9 mouse cellular contexts compared by ENCODE assay signal in genomic region chr8:123103285-123103684, GRCm38 (mm10). TPM values are rescaled to one million over a fixed set of nuclear protein-coding genes. Genes with fewer than 3 reads are reported as not detected.
DNase-seq lines count a peak whose midpoint lies in the region; ATAC-seq and TF ChIP-seq lines count a peak whose summit lies in the region.
"Had no signal": no experiment of that assay in that cellular context is flagged by ENCODE, and none has a peak within 500 bp of the region (broad histone marks: within the 10 kb centered on the region; RNA-seq: fewer than 3 reads in every experiment).

No protein-coding gene starts in this region.

- intact Hi-C loops in heart, adult 2 months (cut with DNase I), result loop anchor here (10.0 kb wide), 1 partner anchor 262 kb away; no protein-coding TSS in a partner anchor
- intact Hi-C loops in heart, postnatal 25 days (cut with DNase I), result loop anchor here (5.0 kb wide), 1 partner anchor 36 kb away; no protein-coding TSS in a partner anchor
- intact Hi-C loops in left cerebral cortex, postnatal 14 days (cut with DNase I), result loop anchor here (5.0 kb wide), 1 partner anchor 196 kb away; no protein-coding TSS in a partner anchor

- H3K27ac ChIP-seq in heart, adult 2 months, result peak overlapping the region; percentile 26; the same call in 1 of the 2 replicates
- peak overlapping the region; percentile 27; the same call in 1 of the 2 replicates for H3K27ac ChIP-seq in forebrain, embryonic 14.5 days (ENCODE audit: low read depth, low read length)
- peak overlapping the region; percentile 78 for H3K27ac ChIP-seq in liver, embryonic 16.5 days (ENCODE audit: low read length)

- peak overlapping the region; percentile 86 for H3K4me2 ChIP-seq in forebrain, embryonic 14.5 days (ENCODE audit: low read length)
- H3K4me2 ChIP-seq in liver, embryonic 16.5 days (ENCODE audit: low read depth, low read length), result peak overlapping the region; percentile 83

- H3K9ac ChIP-seq in heart, adult 2 months (ENCODE audit: low read depth, low read length), result peak overlapping the region; percentile 96
- H3K9ac ChIP-seq in forebrain, embryonic 14.5 days (ENCODE audit: low read length), result peak overlapping the region; percentile 96
- H3K9ac ChIP-seq in liver, embryonic 16.5 days (ENCODE audit: low read depth, low read length), result peak overlapping the region; percentile 79

- no peak for ATAC-seq in forebrain, embryonic 14.5 days
- no peak for ATAC-seq in liver, embryonic 16.5 days (ENCODE audit: low read depth)

- H3K4me1 ChIP-seq in heart, adult 2 months (ENCODE audit: control insufficient read depth, insufficient read depth, low read length), result peaks cover 2% of the 10 kb centered on the region; the same call in 1 of the 2 replicates
- peaks cover 6% of the 10 kb centered on the region for H3K4me1 ChIP-seq in forebrain, embryonic 14.5 days (ENCODE audit: control insufficient read depth, insufficient read depth, low read length)
- H3K4me1 ChIP-seq in liver, embryonic 16.5 days (ENCODE audit: control insufficient read depth, low read depth, low read length), result peaks cover 12% of the 10 kb centered on the region

- 0 out of 2 replicates have a peak, but pooled peaks cover 1% of the 10 kb centered on the region for H3K79me2 ChIP-seq in heart, adult 2 months (replicated peaks; ENCODE audit: control insufficient read depth, insufficient read depth, low read length)

- H3K9me3 ChIP-seq in forebrain, embryonic 14.5 days (replicated peaks; ENCODE audit: control insufficient read depth, low read length), result no peaks in the 10 kb centered on the region
- H3K9me3 ChIP-seq in liver, embryonic 16.5 days (replicated peaks; ENCODE audit: control insufficient read depth, low read length), result no peaks in the 10 kb centered on the region

- no peaks in the 10 kb centered on the region for H3K27me3 ChIP-seq in heart, adult 2 months (ENCODE audit: control insufficient read depth, insufficient read depth, low read length)
- no peaks in the 10 kb centered on the region for H3K27me3 ChIP-seq in forebrain, embryonic 14.5 days (replicated peaks; ENCODE audit: control insufficient read depth, insufficient read depth, low read length)
- no peaks in the 10 kb centered on the region for H3K27me3 ChIP-seq in liver, embryonic 16.5 days (ENCODE audit: control insufficient read depth, insufficient read depth, low read depth, low read length)

- TF ChIP-seq POLR2A in heart, adult 2 months (IDR thresholded peaks at IDR 0.05; ENCODE audit: insufficient read depth, low read depth, low read length), result no peak

- no peak for TF ChIP-seq CTCF in heart, adult 2 months (IDR thresholded peaks at IDR 0.05)

- no peak for TF ChIP-seq EP300 in heart, adult 2 months (IDR thresholded peaks at IDR 0.05; ENCODE audit: insufficient read depth, low read depth, low read length)

- peaks cover 9% of the 10 kb centered on the region for H3K36me3 ChIP-seq in heart, adult 2 months (ENCODE audit: control insufficient read depth, insufficient read depth, low read length)
- peaks cover 31% of the 10 kb centered on the region for H3K36me3 ChIP-seq in forebrain, embryonic 14.5 days (ENCODE audit: control insufficient read depth, insufficient read depth, low read length)
- peaks cover 21% of the 10 kb centered on the region for H3K36me3 ChIP-seq in liver, embryonic 16.5 days (ENCODE audit: control insufficient read depth, insufficient read depth)

- WGBS in heart, adult 2 months, result 9% methylated on average over 15 of the region's 15 CpGs
- WGBS in forebrain, embryonic 14.5 days, result 18% methylated on average over 15 of the region's 15 CpGs
- WGBS in liver, embryonic 16.5 days (ENCODE audit: insufficient replicate concordance), result 2% methylated on average over 15 of the region's 15 CpGs

- peak overlapping the region; percentile 81 for H3K4me3 ChIP-seq in heart, adult 2 months
- peak overlapping the region; percentile 86 for H3K4me3 ChIP-seq in forebrain, embryonic 14.5 days (ENCODE audit: low read depth, low read length)
- H3K4me3 ChIP-seq in liver, embryonic 16.5 days (ENCODE audit: low read depth, low read length), result peak overlapping the region; percentile 83

- no peak for DNase-seq in heart, adult 2 months
- no peak for DNase-seq in heart, postnatal 25 days (ENCODE audit: low spot score)
- DNase-seq in 416B (ENCODE audit: low read depth), result peak; percentile 42
- no peak for DNase-seq in forebrain, embryonic 14.5 days (ENCODE audit: low spot score)
- no peak for DNase-seq in gastrocnemius, postnatal 4 days (ENCODE audit: low spot score in 2 of 2)
- no peak for DNase-seq in left cerebral cortex, postnatal 14 days (ENCODE audit: low spot score in 2 of 2)
- no peak for DNase-seq in cerebellum, adult 11-12 months

RNA-seq across cellular contexts. Expression of gene Rpl13, which starts 1.1 kb away (rescaled TPM):
- 100 to 1,000 TPM; 418 to 463 TPM for total RNA-seq in heart, adult 2 months (2021)
- 440 and 616 TPM in 2 replicates for polyA plus RNA-seq in heart, adult 2 months (2012; rRNA removed)
- 100 to 1,000 TPM; 426 to 434 TPM for total RNA-seq in heart, postnatal 25 days (2021)
- 1,075 and 1,254 TPM in 2 replicates for polyA plus RNA-seq in forebrain, embryonic 14.5 days (2014; fragmentation: Nextera tagmentation; extraction: Ambion mirVana)
- polyA plus RNA-seq in liver, embryonic 16.5 days (2015; fragmentation: Nextera tagmentation; extraction: Ambion mirVana), result 732 and 803 TPM in 2 replicates
- total RNA-seq in gastrocnemius, postnatal 4 days (2021), result 100 to 1,000 TPM; 798 to 871 TPM
- 100 to 1,000 TPM; 356 to 384 TPM for total RNA-seq in left cerebral cortex, postnatal 14 days (2021)

RNA-seq across cellular contexts. Expression of gene Cpne7, which starts 13.9 kb away (rescaled TPM):
- under 1 TPM; 0.18 to 0.91 TPM for total RNA-seq in heart, adult 2 months (2021)
- polyA plus RNA-seq in heart, adult 2 months (2012; rRNA removed), result 0.91 and 1.7 TPM in 2 replicates
- total RNA-seq in heart, postnatal 25 days (2021), result under 1 TPM; 0.36 to 0.39 TPM
- 1.0 and 2.7 TPM in 2 replicates for polyA plus RNA-seq in forebrain, embryonic 14.5 days (2014; fragmentation: Nextera tagmentation; extraction: Ambion mirVana)
- 0.29 and 0.32 TPM in 2 replicates for polyA plus RNA-seq in liver, embryonic 16.5 days (2015; fragmentation: Nextera tagmentation; extraction: Ambion mirVana)
- 1 to 10 TPM in 1 of 2 experiments, under 1 TPM in 1; 0.80 to 2.4 TPM for total RNA-seq in gastrocnemius, postnatal 4 days (2021)
- 10 to 100 TPM; 55.0 to 77.7 TPM for total RNA-seq in left cerebral cortex, postnatal 14 days (2021)

RNA-seq across cellular contexts. Expression of gene Spg7, which starts 40.5 kb away (rescaled TPM):
- 10 to 100 TPM; 74.4 to 88.2 TPM for total RNA-seq in heart, adult 2 months (2021)
- 95.9 and 113 TPM in 2 replicates for polyA plus RNA-seq in heart, adult 2 months (2012; rRNA removed)
- 10 to 100 TPM; 77.4 to 78.7 TPM for total RNA-seq in heart, postnatal 25 days (2021)
- 34.2 and 38.2 TPM in 2 replicates for polyA plus RNA-seq in forebrain, embryonic 14.5 days (2014; fragmentation: Nextera tagmentation; extraction: Ambion mirVana)
- polyA plus RNA-seq in liver, embryonic 16.5 days (2015; fragmentation: Nextera tagmentation; extraction: Ambion mirVana), result 19.9 and 20.7 TPM in 2 replicates
- total RNA-seq in gastrocnemius, postnatal 4 days (2021), result 10 to 100 TPM; 61.0 to 63.2 TPM
- 10 to 100 TPM; 69.0 to 69.4 TPM for total RNA-seq in left cerebral cortex, postnatal 14 days (2021)

RNA-seq across cellular contexts. Expression of gene Sult5a1, which starts 54.8 kb away (rescaled TPM):
- under 1 TPM; 0.27 to 0.91 TPM for total RNA-seq in heart, adult 2 months (2021)
- 2.3 and 5.3 TPM in 2 replicates for polyA plus RNA-seq in heart, adult 2 months (2012; rRNA removed)
- total RNA-seq in heart, postnatal 25 days (2021), result 1 to 10 TPM in 1 of 2 experiments, under 1 TPM in 1; 0.56 to 1.1 TPM
- 0.33 and 0.93 TPM in 2 replicates for polyA plus RNA-seq in forebrain, embryonic 14.5 days (2014; fragmentation: Nextera tagmentation; extraction: Ambion mirVana)
- 0.74 and 0.89 TPM in 2 replicates for polyA plus RNA-seq in liver, embryonic 16.5 days (2015; fragmentation: Nextera tagmentation; extraction: Ambion mirVana)
- total RNA-seq in gastrocnemius, postnatal 4 days (2021), result 10 to 100 TPM; 10.2 to 10.8 TPM
- total RNA-seq in left cerebral cortex, postnatal 14 days (2021), result under 1 TPM in 1 of 2 experiments, not detected in 1; 0.59 TPM
- total RNA-seq: hematopoietic stem cell, adult 5-6 weeks had no signal

Comparison
In these comparisons a context has a peak if more than half of its experiments do, and no peak if none do; other contexts are left out.
1. H3K27ac ChIP-seq: peak in every context shown above with its lines; median percentile 78 in liver, embryonic 16.5 days; 27 in forebrain, embryonic 14.5 days; 26 in heart, adult 2 months.
2. RNA of gene Cpne7, which starts 13.9 kb away (total RNA-seq): 55.0 to 77.7 TPM in left cerebral cortex, postnatal 14 days; 0.80 to 2.4 TPM in gastrocnemius, postnatal 4 days, 0.18 to 0.91 TPM in heart, adult 2 months and 0.36 to 0.39 TPM in heart, postnatal 25 days; every median in the first group is over 10 times any median in the second.
3. Peak in every context shown above with its lines, with median percentiles within 50 percentile points of each other: H3K4me3 ChIP-seq and H3K9ac ChIP-seq.